Mouse (Mus musculus): ENCODE measurements at regions not wholly inside any gene's neighbourhood (a gene's known extent, or its start where the extent isn't known, plus 50 kb on each side); places are given as distances from the start of the nearest gene placed in this dataset.

- no peak for DNase-seq (ENCODE audit: extremely low spot score in 1 of 2, low spot score in 1 of 2)
Measured at GRCm38 (mm10) chr10:118799767-118800166, 70.2 kb downstream of the Dyrk2 start.

DNA sequence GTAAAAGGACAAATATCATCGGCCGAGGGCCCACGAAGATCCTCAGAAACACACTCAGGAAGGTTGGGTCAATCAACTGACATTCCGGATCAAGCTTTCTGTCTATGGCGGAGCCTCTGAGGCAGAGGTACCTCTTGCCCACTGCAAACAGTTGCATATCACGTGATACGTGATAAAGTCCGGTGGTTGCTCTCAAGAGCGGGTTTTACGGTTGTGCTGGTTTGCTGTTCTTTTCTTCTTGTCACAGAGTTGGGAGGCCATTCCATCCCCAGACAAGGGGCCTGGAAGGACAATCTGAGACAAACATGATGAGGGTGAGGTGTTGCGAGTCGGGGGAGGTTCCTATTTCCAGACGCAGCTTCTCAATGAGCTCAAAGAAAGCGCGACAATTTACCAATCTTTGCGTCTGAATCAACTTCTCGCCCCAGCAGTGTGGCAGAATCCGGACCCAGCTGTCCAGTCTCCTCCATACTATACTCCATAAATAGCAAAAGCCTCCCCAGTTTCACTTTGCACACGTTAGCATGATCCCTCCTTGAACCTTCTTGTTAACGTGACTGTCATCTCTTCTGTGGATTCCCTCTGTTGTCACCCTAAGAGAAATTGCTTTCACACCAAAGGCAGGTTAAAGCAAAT lies 66.0 kb downstream of the Dyrk2 start:
- no peak for DNase-seq (ENCODE audit: extremely low spot score in 1 of 2, low spot score in 1 of 2)

DNA sequence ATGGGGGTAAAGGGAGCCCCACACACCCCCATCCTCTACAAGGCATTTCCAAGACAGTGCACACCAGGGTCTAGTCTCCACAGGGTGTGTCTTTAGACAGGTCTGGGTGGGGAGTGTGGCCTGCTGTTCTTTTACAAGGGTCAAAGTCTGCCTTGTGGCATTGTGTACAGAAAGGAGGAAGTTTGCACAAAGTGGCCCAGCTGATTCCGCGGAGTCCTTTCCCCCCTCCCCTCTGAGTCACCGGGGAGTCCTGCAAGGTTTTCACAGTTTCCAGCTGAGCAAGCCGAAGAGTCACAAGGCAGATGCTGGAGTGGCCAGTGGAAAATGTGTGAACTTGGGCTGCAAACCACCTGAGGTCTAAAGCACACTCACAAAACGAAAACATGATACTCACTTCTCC lies 65.4 kb downstream of the Dyrk2 start:
- no peak for DNase-seq (ENCODE audit: extremely low spot score in 1 of 2, low spot score in 1 of 2)

Measured in layer of hippocampus, postnatal 25 days (tissue).